Mouse (Mus musculus): ENCODE results near the gene Mindy1. TPM values are rescaled to one million over a fixed set of nuclear protein-coding genes. Genes with fewer than 3 reads are reported as not detected.

The Mindy1 gene
- 10 to 100 TPM; 19.1 to 22.7 TPM for total RNA-seq (2021)
- long read RNA-seq, experiment 1, transcript Mindy1-202 (10 exons, 2,827 nt): major isoform, 7 of 9 reads
- long read RNA-seq, experiment 1, partial matches to known transcripts: 1 of 9 reads
- long read RNA-seq, experiment 1, other reads (novel, unspliced or antisense): 1 of 9 reads
- long read RNA-seq, experiment 2, transcript Mindy1-202 (10 exons, 2,827 nt): major isoform, 22 of 27 reads
- long read RNA-seq, experiment 2, partial matches to known transcripts: 1 of 27 reads
- long read RNA-seq, experiment 2, other reads (novel, unspliced or antisense): 4 of 27 reads

- peak within 1 kb of the TSS; percentile 75 for H3K4me3 ChIP-seq
- peak; percentile 66 for TF ChIP-seq CTCF (conservative IDR thresholded peaks at IDR 0.05)
- H3K27ac ChIP-seq: peak within 1 kb of the TSS; percentile 96
- DNase-seq (ENCODE audit: low spot score in 2 of 2): peak; percentile 98
Measured at GRCm38 (mm10) chr3:95281216-95282126, at the start of gene Mindy1, which contains the start of gene Prune1. Gene Mindy1, plus strand, starts transcription at chr3:95281345. Gene Prune1, minus strand, starts transcription at chr3:95282076.

- H3K4me3 ChIP-seq: no peak overlapping the region
- no peak for TF ChIP-seq CTCF (conservative IDR thresholded peaks at IDR 0.05)
- DNase-seq (ENCODE audit: low spot score in 2 of 2): no peak
- H3K27ac ChIP-seq: peak overlapping the region; percentile 100; the same call in 1 of the 2 replicates
Measured at GRCm38 (mm10) chr3:95232771-95233170, 48.4 kb upstream of the Mindy1 start.

DNA sequence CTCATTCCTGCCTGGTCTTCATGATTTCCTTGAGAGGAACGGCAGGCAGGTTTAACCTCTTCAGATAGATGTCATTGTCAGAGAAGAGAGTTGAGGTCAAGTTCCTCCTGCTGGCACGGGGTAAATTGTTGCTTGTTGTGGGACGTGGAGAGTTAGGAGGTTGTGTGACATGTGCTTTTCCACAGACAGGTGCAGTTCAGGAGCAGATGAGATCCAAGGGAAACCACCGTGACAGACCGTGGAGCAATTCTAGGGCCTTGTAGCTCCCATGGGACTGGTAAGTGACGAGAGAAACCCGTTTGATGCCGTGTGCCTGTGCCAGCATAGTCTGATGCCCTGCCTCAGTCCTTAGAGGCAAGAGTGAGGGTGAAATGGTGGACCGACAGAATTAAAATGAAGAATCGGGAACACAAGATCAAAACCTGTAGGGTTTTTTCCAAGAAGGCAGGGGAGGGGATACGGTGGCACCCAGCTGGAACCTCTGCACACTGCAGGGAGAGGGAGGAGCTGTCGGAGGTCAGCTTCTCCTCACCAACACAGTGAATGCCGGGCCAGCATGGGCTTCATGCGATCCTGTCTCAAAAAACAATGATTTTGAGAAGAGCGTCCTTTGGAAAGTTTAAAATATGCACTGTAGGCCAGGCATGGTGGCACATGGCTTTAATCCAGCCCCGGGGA lies 47.7 kb upstream of the Mindy1 start:
- H3K27ac ChIP-seq: no peak overlapping the region
- no peak for TF ChIP-seq CTCF (conservative IDR thresholded peaks at IDR 0.05)

DNA sequence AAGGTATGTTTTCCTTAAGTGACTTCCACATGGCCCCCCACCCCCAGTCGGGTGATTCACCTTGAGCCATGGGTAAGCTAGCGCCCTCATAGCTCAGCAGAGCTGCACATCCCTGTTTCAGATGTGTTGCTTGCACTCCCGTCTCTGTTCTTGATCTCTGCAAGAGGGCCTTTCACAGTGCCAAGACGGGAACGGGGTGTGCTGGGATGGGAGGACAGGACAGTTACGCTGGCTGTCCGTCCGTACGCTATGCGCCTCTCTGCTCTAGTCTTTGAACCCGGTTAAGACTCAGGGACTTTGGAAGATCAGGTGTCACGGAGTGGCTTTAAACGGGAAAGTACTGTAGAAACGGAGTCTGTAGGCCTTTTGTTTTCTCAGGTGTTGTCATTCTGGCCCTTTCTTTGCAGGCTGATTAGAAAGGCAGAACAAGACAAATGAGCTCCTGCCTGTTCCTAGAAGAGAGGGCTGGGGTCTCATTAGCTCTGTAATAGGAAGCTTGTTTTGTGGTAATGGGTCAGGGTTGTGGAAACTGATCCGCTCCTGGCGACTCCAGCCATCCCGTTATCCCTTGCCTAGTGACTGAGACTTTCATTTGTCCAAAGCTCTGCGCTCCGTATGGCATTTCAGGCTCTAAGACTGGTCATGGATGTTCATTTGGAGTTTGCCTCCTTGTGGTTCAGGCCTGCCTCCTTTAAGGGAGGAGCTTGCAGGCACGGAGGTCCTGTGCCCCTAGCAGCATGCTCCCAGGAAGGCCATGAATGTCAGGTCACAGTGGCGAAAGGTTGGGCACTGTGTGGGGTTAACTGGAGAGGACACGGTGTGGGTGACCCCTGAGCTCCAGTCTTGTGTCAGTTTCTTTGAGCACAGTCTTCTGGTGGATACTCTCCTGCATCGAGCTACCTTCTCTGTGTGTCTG lies 45.5 kb upstream of the Mindy1 start:
- no peak overlapping the region for H3K4me3 ChIP-seq
- TF ChIP-seq CTCF (conservative IDR thresholded peaks at IDR 0.05): no peak
- DNase-seq (ENCODE audit: low spot score in 2 of 2): no peak
- peak overlapping the region; percentile 24; the same call in 1 of the 2 replicates for H3K27ac ChIP-seq

More for the DNA sequence above, 47.7 kb upstream of the Mindy1 start:
- DNase-seq (ENCODE audit: low spot score in 2 of 2): no peak
- H3K4me3 ChIP-seq: no peak overlapping the region

DNA sequence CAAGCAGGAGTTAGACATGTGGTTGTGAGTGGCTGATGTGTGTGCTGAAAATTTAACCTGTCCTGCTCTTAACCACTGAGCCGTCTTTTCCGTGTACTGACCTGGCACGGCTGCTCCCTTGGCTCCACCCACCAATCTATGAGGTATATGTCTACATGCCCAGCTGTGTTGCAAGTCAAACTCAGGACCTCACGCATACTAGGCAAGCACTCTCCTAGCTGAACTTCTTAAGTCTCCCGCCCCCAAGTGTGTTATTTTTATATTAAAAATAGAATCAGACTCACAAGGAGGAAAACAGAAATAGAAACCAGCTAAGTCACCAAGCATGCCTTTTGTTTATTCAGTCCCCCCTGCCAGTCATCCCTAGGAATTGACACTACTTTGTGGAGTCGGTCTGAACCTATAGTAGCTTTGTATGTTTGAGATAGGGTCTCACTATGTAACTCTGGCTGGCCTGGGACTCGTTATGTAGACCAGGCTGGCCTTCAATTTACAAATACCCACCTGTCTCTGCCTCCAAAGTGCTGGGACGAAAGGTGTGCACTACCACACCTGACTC lies 43.5 kb upstream of the Mindy1 start:
- Histone ChIP-seq H3K4me3 (no peak overlapping the region), H3K27ac (no peak overlapping the region)
- no peak for DNase-seq (ENCODE audit: low spot score in 2 of 2)
- TF ChIP-seq CTCF (conservative IDR thresholded peaks at IDR 0.05): no peak

DNA sequence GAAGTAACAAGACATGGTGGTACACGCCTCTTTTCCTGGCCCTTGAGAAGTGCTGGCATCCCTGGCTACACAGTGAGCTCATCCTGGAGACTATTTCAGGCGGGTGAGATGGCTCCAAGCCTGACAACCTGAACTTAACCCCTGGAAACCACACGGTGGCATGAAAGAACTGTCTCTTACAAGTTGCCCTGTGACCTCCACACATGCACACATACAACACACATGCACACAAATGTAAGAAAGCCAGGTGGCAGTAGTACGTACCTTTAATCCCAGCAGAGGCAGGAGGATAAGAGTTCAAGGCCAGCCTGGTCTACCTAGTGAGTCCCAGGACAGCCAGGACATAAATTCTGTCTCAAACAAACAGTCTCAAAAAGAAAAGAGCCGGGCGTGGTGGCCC lies 42.1 kb upstream of the Mindy1 start:
- no peak for TF ChIP-seq CTCF (conservative IDR thresholded peaks at IDR 0.05)
- DNase-seq (ENCODE audit: low spot score in 2 of 2): no peak
- Histone ChIP-seq H3K4me3 (no peak overlapping the region), H3K27ac (no peak overlapping the region)

DNA sequence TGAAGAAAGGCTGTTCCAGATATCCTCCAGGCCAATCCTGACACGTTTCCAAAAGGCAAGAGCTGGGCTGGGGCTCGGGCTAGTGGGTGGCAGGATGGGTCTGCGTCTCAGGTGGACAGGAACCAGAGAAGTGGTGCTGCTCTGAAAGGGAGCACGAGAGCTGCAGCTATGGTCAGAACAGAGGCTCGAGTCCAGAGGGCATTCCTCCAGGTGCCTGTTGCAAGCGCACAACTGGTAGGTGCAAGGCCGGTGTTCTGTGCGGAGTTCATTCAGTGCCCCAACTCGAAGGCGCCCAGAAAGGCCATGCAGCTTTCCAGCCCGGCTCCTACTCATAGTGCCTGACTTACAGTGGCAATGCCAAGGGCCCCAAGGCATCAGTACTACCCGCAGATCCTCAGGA lies 41.2 kb upstream of the Mindy1 start:
- no peak for DNase-seq (ENCODE audit: low spot score in 2 of 2)
- no peak for TF ChIP-seq CTCF (conservative IDR thresholded peaks at IDR 0.05)
- H3K4me3 ChIP-seq: no peak overlapping the region
- no peak overlapping the region for H3K27ac ChIP-seq

- H3K27ac ChIP-seq: no peak overlapping the region
- DNase-seq (ENCODE audit: low spot score in 2 of 2): no peak
- H3K4me3 ChIP-seq: no peak overlapping the region
- no peak for TF ChIP-seq CTCF (conservative IDR thresholded peaks at IDR 0.05)
Measured at GRCm38 (mm10) chr3:95240900-95241299, 40.2 kb upstream of the Mindy1 start.

DNA sequence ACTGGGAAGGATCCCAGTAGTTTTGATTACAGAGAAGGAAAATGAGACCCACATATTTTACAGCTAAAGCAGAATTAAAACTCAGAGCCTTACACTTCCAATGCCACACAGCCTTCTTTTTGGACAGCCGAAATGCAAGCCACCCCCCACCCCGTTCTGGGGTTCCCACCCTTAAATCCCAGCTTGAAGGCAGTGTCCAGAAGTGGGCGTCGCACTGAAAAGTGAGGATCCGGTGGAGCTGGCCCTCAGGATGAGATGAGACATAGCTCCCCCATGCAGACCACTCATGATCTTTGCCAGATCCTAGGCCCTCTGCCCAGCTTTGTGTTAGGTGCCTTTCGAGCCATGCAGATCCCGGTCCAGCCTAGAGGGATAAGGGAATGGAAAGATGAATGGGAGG lies 39.6 kb upstream of the Mindy1 start, which contains the start of gene Gm128:
Gm128 (minus strand) TSS at position 101 of the 400 bp plus-strand sequence.
- TF ChIP-seq CTCF (conservative IDR thresholded peaks at IDR 0.05): no peak
- H3K4me3 ChIP-seq: no peak within 1 kb of the TSS
- no peak within 1 kb of the TSS for H3K27ac ChIP-seq
- DNase-seq (ENCODE audit: low spot score in 2 of 2): no peak

DNA sequence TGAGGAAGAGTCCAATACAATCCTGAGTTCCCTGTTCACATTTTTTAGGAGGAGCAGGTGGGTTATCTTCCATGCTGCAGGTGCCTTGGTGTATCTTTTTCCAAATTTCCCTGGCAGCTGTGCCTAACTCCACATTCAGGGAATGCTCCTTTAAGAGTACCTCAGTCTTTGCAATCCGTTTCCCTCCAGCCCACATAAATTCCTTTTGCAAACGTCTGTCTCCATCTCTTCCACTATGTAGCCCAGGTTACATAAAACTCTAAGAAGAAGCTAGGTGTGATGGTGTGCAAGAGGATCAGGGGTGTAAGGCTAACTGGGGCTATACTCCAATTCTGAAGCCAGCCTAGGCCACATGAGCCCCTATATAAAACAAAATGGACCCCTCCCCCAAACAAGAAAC lies 38.1 kb upstream of the Mindy1 start:
- no peak for TF ChIP-seq CTCF (conservative IDR thresholded peaks at IDR 0.05)
- DNase-seq (ENCODE audit: low spot score in 2 of 2): no peak
- no peak overlapping the region for H3K27ac ChIP-seq
- H3K4me3 ChIP-seq: no peak overlapping the region

DNA sequence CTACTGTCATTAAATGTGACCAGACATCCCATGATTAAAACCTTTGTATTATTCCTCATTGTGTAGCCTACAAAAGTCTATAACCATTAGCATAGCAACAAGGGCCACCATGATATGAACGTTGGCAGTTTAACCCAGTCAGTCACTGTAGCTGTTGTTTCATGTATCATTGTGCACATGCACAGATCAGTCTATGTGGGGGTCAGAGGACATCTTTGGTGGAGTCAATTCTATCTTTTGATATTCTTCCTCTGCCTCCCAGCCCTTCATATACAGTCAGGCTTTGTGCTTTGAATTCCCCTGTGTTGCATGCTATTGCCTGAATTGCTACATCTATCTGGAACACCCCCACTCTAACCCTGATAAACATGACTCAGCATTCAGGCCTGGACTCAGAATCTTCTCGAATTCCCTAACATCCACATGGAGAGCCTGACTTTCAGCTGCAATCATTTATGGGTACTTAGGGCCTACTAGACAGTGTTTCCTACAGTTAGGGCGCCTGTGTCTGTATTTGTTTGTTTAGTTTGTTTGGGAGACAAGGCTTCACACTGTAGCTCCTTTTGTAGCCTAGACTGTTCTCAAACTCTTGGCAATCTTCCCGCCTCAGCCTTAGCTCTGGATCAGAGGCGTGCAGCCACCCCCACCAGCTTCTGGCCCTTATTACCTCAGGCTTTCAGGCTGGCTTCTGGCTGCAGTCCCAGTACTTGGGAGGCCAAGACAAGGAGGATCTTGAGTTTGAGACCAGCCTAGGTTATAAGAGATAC lies 34.5 kb upstream of the Mindy1 start:
- no peak for TF ChIP-seq CTCF (conservative IDR thresholded peaks at IDR 0.05)
- Histone ChIP-seq H3K4me3 (no peak overlapping the region), H3K27ac (peak overlapping the region; percentile 68)
- DNase-seq (ENCODE audit: low spot score in 2 of 2): peak; percentile 47 to 62

Measured in layer of hippocampus, adult 2 months (tissue).